Mouse (Mus musculus) lung, embryonic 16.5 days (tissue): ENCODE data around the gene Tm4sf19. TPM values are rescaled to one million over a fixed set of nuclear protein-coding genes. Genes with fewer than 3 reads are reported as not detected.

Experiments
- ATAC-seq: fragments of 200-750 bp; cut with Nextera tagmentation; 2 replicates; pipeline ENCODE4 v1.8.0; 2017; ENCODE audit warnings: low read depth, mild to moderate bottlenecking, moderate library complexity
- H3K27ac ChIP-seq: fragments of 300-500 bp; sonication (generic); 2 replicates; pipeline ENCODE4 v1.5.1; 2014; ENCODE audit warnings: mild to moderate bottlenecking, control low read depth, low read length
- H3K27me3 ChIP-seq: fragments of 300-500 bp; sonication (generic); 2 replicates; pipeline ENCODE4 v1.6.1; 2014; ENCODE audit warnings: low read depth, low read length, mixed read lengths; ENCODE audit not compliant: control insufficient read depth, insufficient read depth
- H3K36me3 ChIP-seq: fragments of 300-500 bp; sonication (generic); 2 replicates; pipeline ENCODE4 v1.6.1; 2014; ENCODE audit warnings: low read length; ENCODE audit not compliant: control insufficient read depth, insufficient read depth
- H3K4me1 ChIP-seq: fragments of 300-500 bp; sonication (generic); replicated peaks from 2 replicates; pipeline ENCODE4 v1.6.1; 2014; ENCODE audit warnings: low read length, mixed read lengths; ENCODE audit not compliant: control insufficient read depth, insufficient read depth
- H3K4me2 ChIP-seq: fragments of 300-500 bp; sonication (generic); 2 replicates; pipeline ENCODE4 v1.6.1; 2014; ENCODE audit warnings: low read depth, low read length, control low read depth
- H3K4me3 ChIP-seq: fragments of 300-500 bp; sonication (generic); 2 replicates; pipeline ENCODE4 v1.5.1; 2014; ENCODE audit warnings: mild to moderate bottlenecking, low read length, control low read depth
- H3K9ac ChIP-seq: fragments of 300-500 bp; sonication (generic); 2 replicates; pipeline ENCODE4 v1.6.1; 2014; ENCODE audit warnings: low read length, control low read depth
- H3K9me3 ChIP-seq: fragments of 300-500 bp; sonication (generic); 2 replicates; pipeline ENCODE4 v1.6.1; 2016; ENCODE audit warnings: low read length; ENCODE audit not compliant: control insufficient read depth
- WGBS: fragments of 180-500 bp; shearing (Covaris S2); extraction: QIAGEN DNeasy Blood & Tissue Kit; methylation state at CpG from one replicate; pipeline ENCODE4 v1.1.7; 2014; 5-methylcytosine and 5-hydroxymethylcytosine counted together
- polyA plus RNA-seq: library from polyadenylated mRNA; unstranded; fragments of >200 nt; fragmentation: Nextera tagmentation; extraction: Ambion mirVana; gene quantifications from 2 replicates; pipeline ENCODE4 v1.2.1, GENCODE M21; 2015

Gene Tm4sf19
- polyA plus RNA-seq, 1 experiment from 2014 or later: not detected

DNA sequence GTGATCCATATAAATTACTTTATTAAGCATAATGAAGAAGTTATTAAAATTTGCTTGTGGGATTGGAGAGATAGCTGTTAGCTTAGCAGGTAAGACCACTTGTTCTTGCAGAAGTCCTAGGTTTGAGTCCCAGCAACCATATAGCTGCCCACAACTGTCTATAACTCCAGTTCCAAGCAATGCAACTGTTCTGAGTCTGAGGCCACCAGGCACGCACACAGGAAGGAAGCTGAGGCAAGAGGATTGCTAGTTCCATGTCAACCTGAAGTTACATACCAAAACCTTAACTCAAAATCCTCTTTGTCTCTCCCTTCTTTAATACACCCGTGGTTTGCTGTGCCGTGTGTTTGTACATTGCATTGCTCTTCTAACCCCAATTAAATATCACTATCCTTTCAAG, 9.4 kb upstream of the Tm4sf19 start:
- Histone ChIP-seq H3K27ac (no peak overlapping the region), H3K27me3 (no peaks in the 10 kb centered on the region), H3K9ac (no peak overlapping the region), H3K4me3 (no peak overlapping the region), H3K4me2 (no peak overlapping the region), H3K4me1 (no peaks in the 10 kb centered on the region; the same call in 1 of the 2 replicates), H3K36me3 (peaks cover 6% of the 10 kb centered on the region), H3K9me3 (no peaks in the 10 kb centered on the region)
- whole genome bisulfite sequencing: 92% methylated on average over 3 of the region's 3 CpGs
- ATAC-seq: no peak

DNA sequence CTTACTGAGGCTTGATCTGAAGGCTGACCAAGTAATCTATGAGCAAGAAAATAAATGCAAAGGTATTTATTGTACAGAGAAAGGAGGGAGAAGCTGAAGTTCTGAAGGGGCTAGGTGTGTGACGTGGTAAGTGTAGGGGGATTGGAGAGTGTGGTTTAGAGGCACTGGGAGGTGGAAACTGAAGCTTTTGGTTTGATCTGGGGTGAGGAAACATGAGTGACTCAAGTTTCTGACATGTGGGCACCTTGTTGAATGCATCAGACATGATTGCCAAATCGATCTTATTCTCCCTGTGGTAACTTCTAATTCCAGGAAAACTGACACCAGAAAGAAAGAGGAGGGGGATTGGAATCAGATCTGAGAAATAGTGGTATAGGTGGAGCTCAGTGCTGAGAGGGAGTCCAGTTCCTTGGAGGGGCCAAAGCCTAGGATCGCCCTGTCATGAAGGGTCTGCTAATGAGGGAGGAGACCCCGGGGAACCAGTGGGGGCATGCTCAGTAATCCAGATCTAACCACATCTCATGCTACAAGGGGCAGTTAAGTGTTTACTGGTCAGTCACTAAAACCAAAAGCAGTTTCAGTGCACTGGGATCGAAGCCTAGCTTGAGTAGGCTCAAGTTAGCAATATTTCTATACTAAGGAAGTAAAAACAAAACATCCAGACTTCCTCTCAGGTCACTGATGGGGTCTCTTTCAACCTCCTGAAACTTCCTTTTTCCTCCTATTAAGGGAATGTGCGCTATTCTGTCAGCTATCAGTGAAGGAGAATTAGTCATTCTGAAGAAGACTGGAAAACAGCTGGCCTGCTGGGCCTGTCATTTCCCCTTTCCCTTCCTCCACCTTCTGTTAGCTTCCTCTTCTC, 4.4 kb upstream of the Tm4sf19 start:
- Histone ChIP-seq H3K9me3 (no peaks in the 10 kb centered on the region), H3K4me2 (no peak overlapping the region), H3K9ac (no peak overlapping the region), H3K27ac (no peak overlapping the region), H3K27me3 (no peaks in the 10 kb centered on the region), H3K36me3 (peaks cover 4% of the 10 kb centered on the region), H3K4me1 (no peaks in the 10 kb centered on the region; the same call in 1 of the 2 replicates), H3K4me3 (no peak overlapping the region)
- no peak for ATAC-seq
- 49% methylated on average over 6 of the region's 6 CpGs for WGBS

DNA sequence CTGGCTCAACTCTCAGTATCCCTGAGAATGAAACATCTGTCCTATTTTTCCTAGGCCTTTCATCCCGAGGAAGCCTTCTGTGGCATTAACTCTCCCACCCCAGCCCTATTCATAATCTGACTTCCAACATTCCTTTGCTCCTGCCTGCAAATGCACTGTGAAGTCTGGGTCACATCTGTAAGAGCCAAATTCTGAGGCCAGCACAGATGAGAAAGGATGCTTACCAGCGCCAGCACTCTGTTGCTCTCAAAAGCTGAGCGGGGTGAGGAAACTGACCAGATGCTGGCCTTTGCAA, 3.8 kb upstream of the Tm4sf19 start:
- Histone ChIP-seq H3K4me1 (no peaks in the 10 kb centered on the region; the same call in 1 of the 2 replicates), H3K27ac (no peak overlapping the region), H3K4me2 (no peak overlapping the region), H3K9me3 (no peaks in the 10 kb centered on the region), H3K9ac (no peak overlapping the region), H3K27me3 (no peaks in the 10 kb centered on the region), H3K36me3 (peaks cover 4% of the 10 kb centered on the region), H3K4me3 (no peak overlapping the region)
- ATAC-seq: no peak
- WGBS: 55% methylated on average over 3 of the region's 3 CpGs

DNA sequence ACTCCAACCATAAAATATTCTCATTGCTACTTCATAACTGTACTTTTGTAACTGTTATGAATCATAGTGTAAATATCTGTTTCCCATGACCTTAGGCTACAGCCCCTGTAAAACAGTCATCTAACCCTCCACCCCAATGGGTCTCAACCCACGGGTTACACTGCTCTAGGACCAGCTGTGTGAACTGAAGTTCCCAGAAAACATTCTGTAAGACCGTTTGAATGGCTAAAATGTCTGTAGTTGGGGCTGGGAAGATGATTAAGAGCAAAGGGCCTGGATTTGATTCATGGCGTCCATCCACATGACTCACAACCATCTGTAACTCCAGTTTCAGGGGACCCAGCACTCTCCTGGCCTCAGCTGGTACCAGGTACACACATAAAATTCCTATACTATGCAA, 2.1 kb upstream of the Tm4sf19 start:
- WGBS: 61% methylated on average over 3 of the region's 3 CpGs
- no peak overlapping the region for H3K4me3 ChIP-seq
- H3K9ac ChIP-seq: no peak overlapping the region
- H3K4me1 ChIP-seq: no peaks in the 10 kb centered on the region; the same call in 1 of the 2 replicates
- H3K36me3 ChIP-seq: peaks cover under 1% of the 10 kb centered on the region
- H3K9me3 ChIP-seq: no peaks in the 10 kb centered on the region
- no peak for ATAC-seq
- no peaks in the 10 kb centered on the region for H3K27me3 ChIP-seq
- H3K4me2 ChIP-seq: no peak overlapping the region
- H3K27ac ChIP-seq: no peak overlapping the region

DNA sequence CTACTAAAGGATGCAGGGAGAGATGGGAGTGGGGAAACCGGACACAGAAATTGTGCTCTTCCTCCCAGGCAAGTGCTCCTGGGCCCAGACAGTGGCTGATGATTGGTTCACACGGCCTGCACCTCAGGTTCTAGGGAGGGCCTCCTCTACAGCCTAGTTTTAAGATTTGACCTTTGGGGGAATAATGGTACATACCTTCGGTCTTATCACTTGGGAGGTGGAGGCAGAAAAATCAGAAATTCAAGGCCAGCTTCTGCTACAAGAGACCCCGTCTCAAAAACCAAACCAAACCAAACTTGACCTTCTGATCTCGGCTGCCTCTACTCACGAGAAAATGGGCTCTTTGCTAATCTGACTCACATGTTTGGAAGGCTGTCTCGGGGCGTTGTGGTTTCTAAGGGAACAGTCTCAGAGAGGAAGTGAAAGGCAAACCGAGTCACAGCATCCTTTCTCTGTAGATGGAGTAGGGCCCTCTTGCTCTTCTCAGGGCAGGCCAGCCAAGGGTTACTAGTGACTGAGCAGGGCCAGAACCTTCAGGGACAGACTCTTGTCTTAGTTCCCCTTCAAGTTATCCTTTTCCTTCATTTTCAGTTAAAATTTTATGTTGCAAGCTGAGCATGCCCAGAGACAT, 1.1 kb downstream of the Tm4sf19 start:
- H3K36me3 ChIP-seq: no peaks in the 10 kb centered on the region
- H3K9me3 ChIP-seq: no peaks in the 10 kb centered on the region
- no peaks in the 10 kb centered on the region for H3K4me1 ChIP-seq
- no peaks in the 10 kb centered on the region for H3K27me3 ChIP-seq
- no peak overlapping the region for H3K4me3 ChIP-seq
- H3K4me2 ChIP-seq: no peak overlapping the region
- no peak overlapping the region for H3K27ac ChIP-seq
- H3K9ac ChIP-seq: no peak overlapping the region
- ATAC-seq: no peak
- WGBS: 56% methylated on average over 9 of the region's 9 CpGs

DNA sequence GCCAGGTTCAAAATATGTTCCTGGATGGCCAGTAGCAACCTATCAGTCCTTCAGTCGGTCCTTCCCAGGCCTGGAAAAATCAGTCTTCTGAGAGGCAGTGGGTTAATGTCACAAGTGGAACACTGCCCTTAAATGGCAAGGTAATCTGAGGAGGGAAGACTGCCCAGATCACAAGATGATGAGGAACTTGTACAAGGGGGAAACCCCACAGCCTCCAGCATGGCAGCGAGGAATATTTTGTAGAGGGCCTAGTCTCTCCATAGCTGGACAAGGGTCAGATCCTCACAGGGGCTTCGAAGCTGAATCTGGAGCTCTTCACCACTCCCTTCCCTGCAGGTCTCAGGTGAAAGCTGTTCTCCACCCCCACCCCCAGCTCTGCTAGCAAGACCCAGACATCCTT, 2.5 kb downstream of the Tm4sf19 start:
- no peak for ATAC-seq
- WGBS: 82% methylated on average over 3 of the region's 3 CpGs
- Histone ChIP-seq H3K27me3 (no peaks in the 10 kb centered on the region), H3K4me2 (no peak overlapping the region), H3K27ac (no peak overlapping the region), H3K9ac (no peak overlapping the region), H3K4me1 (no peaks in the 10 kb centered on the region), H3K4me3 (no peak overlapping the region), H3K36me3 (no peaks in the 10 kb centered on the region), H3K9me3 (no peaks in the 10 kb centered on the region)

DNA sequence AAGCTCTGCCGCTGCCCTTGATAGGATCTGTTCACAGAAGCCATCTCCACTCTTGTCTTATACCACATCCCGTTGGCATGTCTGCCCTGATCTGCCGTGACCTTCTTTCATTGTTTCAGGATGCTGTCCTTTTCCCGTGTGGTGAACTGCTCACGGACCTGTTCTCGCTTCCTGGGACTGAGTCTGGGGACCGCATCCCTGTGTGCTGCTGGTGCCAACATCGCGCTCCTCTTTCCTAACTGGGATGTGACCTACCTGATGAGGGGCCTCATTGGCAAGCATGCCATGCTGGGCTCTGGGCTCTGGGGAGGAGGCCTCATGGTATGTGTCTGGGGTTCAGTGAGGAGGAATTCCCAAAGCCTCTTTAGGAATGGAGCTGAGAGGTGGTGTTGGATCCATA, 5.4 kb downstream of the Tm4sf19 start:
- no peak overlapping the region for H3K4me3 ChIP-seq
- ATAC-seq: no peak
- no peaks in the 10 kb centered on the region for H3K36me3 ChIP-seq
- H3K4me1 ChIP-seq: no peaks in the 10 kb centered on the region
- 89% methylated on average over 9 of the region's 9 CpGs for WGBS
- no peak overlapping the region for H3K9ac ChIP-seq
- no peak overlapping the region for H3K4me2 ChIP-seq
- H3K27ac ChIP-seq: no peak overlapping the region
- H3K27me3 ChIP-seq: no peaks in the 10 kb centered on the region
- H3K9me3 ChIP-seq: no peaks in the 10 kb centered on the region

DNA sequence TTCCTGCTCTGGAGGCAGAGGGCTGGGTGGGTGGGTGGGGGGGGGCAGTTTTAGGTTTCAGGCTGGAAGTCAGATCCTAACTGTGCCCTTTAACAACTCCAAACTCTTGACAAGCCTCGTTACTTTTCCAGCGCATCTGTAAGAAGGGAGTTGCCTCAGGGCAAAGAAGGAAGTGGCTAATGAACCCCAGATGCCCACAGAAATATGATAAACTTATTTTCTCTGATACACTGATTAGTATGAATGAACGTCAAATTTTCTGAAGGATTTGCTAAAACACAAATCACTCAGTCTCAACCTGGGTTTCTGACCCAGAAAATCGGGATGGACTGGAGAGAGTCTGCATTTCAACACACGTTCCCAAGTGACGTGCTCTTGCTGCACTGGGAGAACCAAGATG, 6.4 kb downstream of the Tm4sf19 start:
- H3K4me2 ChIP-seq: no peak overlapping the region
- no peak for ATAC-seq
- no peak overlapping the region for H3K4me3 ChIP-seq
- H3K4me1 ChIP-seq: no peaks in the 10 kb centered on the region
- no peaks in the 10 kb centered on the region for H3K9me3 ChIP-seq
- H3K27ac ChIP-seq: no peak overlapping the region
- WGBS: 82% methylated on average over 6 of the region's 6 CpGs
- H3K36me3 ChIP-seq: no peaks in the 10 kb centered on the region
- H3K9ac ChIP-seq: no peak overlapping the region
- no peaks in the 10 kb centered on the region for H3K27me3 ChIP-seq

DNA sequence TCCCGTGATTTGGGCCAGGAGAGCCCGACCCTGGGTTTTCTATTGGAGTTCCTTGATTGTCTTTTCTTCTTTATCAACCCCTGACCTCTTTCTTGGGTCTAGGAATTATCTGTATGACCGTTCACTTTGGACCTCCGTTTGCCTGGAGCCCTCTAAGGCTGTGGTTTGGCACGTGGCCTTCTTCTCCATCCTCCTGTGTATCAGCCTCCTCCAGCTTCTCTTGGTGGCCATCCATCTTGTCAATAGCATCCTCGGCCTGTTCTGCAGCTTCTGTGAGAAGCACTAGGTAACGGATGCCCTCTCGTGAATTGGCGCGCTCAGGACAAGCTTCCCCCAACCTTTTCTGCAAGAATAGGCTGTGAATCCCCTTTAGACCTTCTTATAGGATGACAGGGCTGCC, 7.4 kb downstream of the Tm4sf19 start:
- no peak for ATAC-seq
- WGBS: 69% methylated on average over 10 of the region's 10 CpGs
- Histone ChIP-seq H3K27ac (no peak overlapping the region), H3K4me3 (no peak overlapping the region), H3K36me3 (no peaks in the 10 kb centered on the region), H3K9ac (no peak overlapping the region), H3K9me3 (no peaks in the 10 kb centered on the region), H3K4me1 (no peaks in the 10 kb centered on the region), H3K27me3 (no peaks in the 10 kb centered on the region), H3K4me2 (no peak overlapping the region)
